Mouse (Mus musculus): ENCODE measurements at regions not wholly inside any gene's neighbourhood (a gene's known extent, or its start where the extent isn't known, plus 50 kb on each side); places are given as distances from the start of the nearest gene placed in this dataset.

- no peak for ATAC-seq (ENCODE audit: insufficient number of reproducible peaks, low FRiP score, low TSS enrichment, low read depth)
- H3K9me3 ChIP-seq (ENCODE audit: control insufficient read depth, low read length) = no peaks in the 10 kb centered on the region
- H3K9ac ChIP-seq (ENCODE audit: low read length) = no peak overlapping the region
- DNase-seq (ENCODE audit: low spot score) = peak; percentile 40
- no peaks in the 10 kb centered on the region for H3K4me1 ChIP-seq (ENCODE audit: control insufficient read depth, insufficient read depth, low read length)
- H3K4me3 ChIP-seq (ENCODE audit: low read depth, low read length) = no peak overlapping the region
- H3K36me3 ChIP-seq (ENCODE audit: control insufficient read depth, insufficient read depth, low read length) = no peaks in the 10 kb centered on the region
- WGBS = 55% methylated on average over 4 of the region's 4 CpGs
- no peak overlapping the region for H3K4me2 ChIP-seq (ENCODE audit: low read depth, severe bottlenecking)
- H3K27me3 ChIP-seq (ENCODE audit: control insufficient read depth, insufficient read depth, low read length) = no peaks in the 10 kb centered on the region
- H3K27ac ChIP-seq (replicated peaks; ENCODE audit: low read depth, low read length) = no peak overlapping the region
These were observed 553.3 kb downstream of the Jrkl start for GRCm38 (mm10) chr9:12692329-12692728.

GRCm38 (mm10) chr9:12690948-12691279 lies 554.7 kb downstream of the Jrkl start:
- no peak for ATAC-seq (ENCODE audit: insufficient number of reproducible peaks, low FRiP score, low TSS enrichment, low read depth)
- no peak overlapping the region for H3K4me3 ChIP-seq (ENCODE audit: low read depth, low read length)

GRCm38 (mm10) chr9:12690182-12690947 lies 555.3 kb downstream of the Jrkl start:
- Histone ChIP-seq H3K4me2 (ENCODE audit: low read depth, severe bottlenecking) (no peak overlapping the region), H3K9me3 (ENCODE audit: control insufficient read depth, low read length) (no peaks in the 10 kb centered on the region), H3K36me3 (ENCODE audit: control insufficient read depth, insufficient read depth, low read length) (no peaks in the 10 kb centered on the region), H3K27ac (replicated peaks; ENCODE audit: low read depth, low read length) (no peak overlapping the region), H3K27me3 (ENCODE audit: control insufficient read depth, insufficient read depth, low read length) (no peaks in the 10 kb centered on the region), H3K9ac (ENCODE audit: low read length) (no peak overlapping the region), H3K4me1 (ENCODE audit: control insufficient read depth, insufficient read depth, low read length) (no peaks in the 10 kb centered on the region), H3K4me3 (ENCODE audit: low read depth, low read length) (no peak overlapping the region)
- 35% methylated on average over 5 of the region's 5 CpGs for WGBS
- ATAC-seq (ENCODE audit: insufficient number of reproducible peaks, low FRiP score, low TSS enrichment, low read depth) (no peak), DNase-seq (ENCODE audit: low spot score) (no peak)

More at GRCm38 (mm10) chr9:12690948-12691279, 554.7 kb downstream of the Jrkl start:
- Histone ChIP-seq H3K36me3 (ENCODE audit: control insufficient read depth, insufficient read depth, low read length) (no peaks in the 10 kb centered on the region), H3K4me2 (ENCODE audit: low read depth, severe bottlenecking) (no peak overlapping the region), H3K9ac (ENCODE audit: low read length) (no peak overlapping the region), H3K9me3 (ENCODE audit: control insufficient read depth, low read length) (no peaks in the 10 kb centered on the region), H3K27me3 (ENCODE audit: control insufficient read depth, insufficient read depth, low read length) (no peaks in the 10 kb centered on the region), H3K27ac (replicated peaks; ENCODE audit: low read depth, low read length) (no peak overlapping the region), H3K4me1 (ENCODE audit: control insufficient read depth, insufficient read depth, low read length) (no peaks in the 10 kb centered on the region)
- DNase-seq (ENCODE audit: low spot score) = no peak
- WGBS = 16% methylated on average over 1 of the region's 1 CpGs
